Mouse (Mus musculus) brain, embryonic 14.5 days (tissue): ENCODE measurements around the gene Gstp2.

ENCODE experiments used
- CTCF ChIP-seq: fragments of 200-500 bp; IDR thresholded peaks from 2 replicates; pipeline ENCODE4 v1.5.1; 2012; ENCODE audit warnings: inconsistent platforms, mild to moderate bottlenecking, moderate library complexity, borderline replicate concordance; ENCODE audit not compliant: insufficient read depth, insufficient read length; ENCODE audit errors: extremely low read depth
- POLR2A ChIP-seq: fragments of 200-500 bp; IDR thresholded peaks from 2 replicates; pipeline ENCODE4 v1.6.1; 2012; ENCODE audit warnings: mild to moderate bottlenecking, inconsistent platforms, borderline replicate concordance; ENCODE audit not compliant: poor library complexity, insufficient read depth, insufficient read length, severe bottlenecking; ENCODE audit errors: extremely low read depth

DNA sequence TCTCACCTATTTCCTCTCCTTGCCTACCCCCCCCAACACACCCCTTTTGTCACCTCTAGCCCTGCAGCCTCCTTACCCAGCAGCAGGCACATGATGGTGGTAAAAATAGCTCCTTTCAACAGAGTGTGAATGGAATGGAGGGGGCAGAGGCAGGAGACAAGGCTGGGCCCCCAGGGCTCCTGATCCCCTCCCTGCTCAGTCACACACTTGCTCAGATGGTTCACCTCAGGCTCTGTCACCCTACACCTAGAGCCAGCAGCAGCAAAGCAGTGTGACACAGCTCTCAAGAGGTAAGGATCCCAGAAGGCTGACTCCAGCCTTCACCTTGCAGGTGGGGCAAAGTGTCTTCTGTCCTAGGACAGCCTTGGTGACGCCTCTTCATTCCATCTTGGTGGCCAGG is 42.7 kb downstream of the Gstp2 start, which contains the start of gene Doc2g:
- TF ChIP-seq CTCF (no peak), POLR2A (no peak)
